Mouse (Mus musculus): ENCODE data around the gene Ccdc170. TPM values are rescaled to one million over a fixed set of nuclear protein-coding genes. Genes with fewer than 3 reads are reported as not detected.

The Ccdc170 gene
- polyA plus RNA-seq, 1 experiment from 2014 or later, result 0.05 TPM

DNA sequence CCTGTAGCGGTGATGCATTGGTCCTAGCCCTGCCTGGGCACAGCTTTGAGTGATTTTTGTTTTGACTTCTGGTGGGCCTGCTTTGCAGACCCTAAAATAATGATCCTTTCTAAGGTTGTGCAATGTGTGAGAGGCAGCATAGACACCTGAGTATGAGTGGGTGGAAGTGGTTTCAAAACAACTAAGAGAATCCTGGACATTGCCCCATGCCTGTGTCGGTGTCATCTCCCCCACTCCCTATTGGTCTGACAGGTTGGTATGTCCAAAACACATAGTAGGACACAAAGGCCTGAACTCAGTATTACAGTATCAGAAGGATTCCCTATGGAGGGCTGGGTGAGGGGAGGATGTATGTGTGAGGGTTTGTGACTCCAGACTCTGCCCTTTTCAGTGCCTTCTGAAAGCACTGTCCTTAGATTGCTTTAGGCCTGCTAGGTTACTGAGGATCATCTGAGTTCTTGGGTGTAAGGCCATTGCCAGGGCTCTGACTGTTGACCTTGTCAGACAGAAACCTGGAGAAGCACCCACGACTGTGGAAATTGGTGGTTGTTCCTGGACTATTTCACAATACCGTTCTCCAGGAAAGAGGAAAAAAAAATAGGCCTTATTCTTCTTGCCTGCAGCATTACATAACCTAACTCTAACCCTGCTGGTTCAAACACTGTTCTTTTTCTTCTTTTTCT is 122.4 kb downstream of the Ccdc170 start:
- Histone ChIP-seq H3K36me3 (no peaks in the 10 kb centered on the region), H3K4me1 (no peaks in the 10 kb centered on the region), H3K4me3 (no peak overlapping the region), H3K9ac (replicated peaks) (no peak overlapping the region), H3K9me3 (no peaks in the 10 kb centered on the region), H3K27me3 (no peaks in the 10 kb centered on the region), H3K27ac (replicated peaks) (no peak overlapping the region), H3K4me2 (replicated peaks) (no peak overlapping the region)
- no peak for ATAC-seq (ENCODE audit: low FRiP score, low read depth)
- 84% methylated on average over 4 of the region's 4 CpGs for WGBS

DNA sequence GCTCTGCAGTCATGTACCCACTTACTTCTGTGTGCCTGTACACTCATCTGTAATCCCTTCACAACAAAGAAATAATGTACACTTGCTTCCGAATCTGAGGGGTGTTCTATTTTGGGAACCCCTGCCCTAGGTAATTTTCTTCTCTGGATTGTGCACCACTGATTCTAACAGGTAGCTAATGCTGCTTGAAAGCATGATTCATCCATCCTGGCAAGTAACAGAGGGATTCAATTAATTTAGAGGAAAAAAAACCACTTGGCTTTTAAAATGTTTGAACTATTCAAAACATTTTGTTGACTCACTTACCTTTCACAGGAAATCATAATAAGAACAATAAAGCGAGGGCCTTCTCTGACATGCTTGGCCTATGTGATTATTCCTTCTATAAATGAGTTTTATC is 127.9 kb downstream of the Ccdc170 start:
- H3K9ac ChIP-seq (replicated peaks), result no peak overlapping the region
- no peaks in the 10 kb centered on the region for H3K36me3 ChIP-seq
- 87% methylated on average over 2 of the region's 2 CpGs for WGBS
- no peak for ATAC-seq (ENCODE audit: low FRiP score, low read depth)
- no peak overlapping the region for H3K4me2 ChIP-seq (replicated peaks)
- H3K9me3 ChIP-seq, result no peaks in the 10 kb centered on the region
- no peak overlapping the region for H3K27ac ChIP-seq (replicated peaks)
- no peaks in the 10 kb centered on the region for H3K4me1 ChIP-seq
- no peak overlapping the region for H3K4me3 ChIP-seq
- no peaks in the 10 kb centered on the region for H3K27me3 ChIP-seq

DNA sequence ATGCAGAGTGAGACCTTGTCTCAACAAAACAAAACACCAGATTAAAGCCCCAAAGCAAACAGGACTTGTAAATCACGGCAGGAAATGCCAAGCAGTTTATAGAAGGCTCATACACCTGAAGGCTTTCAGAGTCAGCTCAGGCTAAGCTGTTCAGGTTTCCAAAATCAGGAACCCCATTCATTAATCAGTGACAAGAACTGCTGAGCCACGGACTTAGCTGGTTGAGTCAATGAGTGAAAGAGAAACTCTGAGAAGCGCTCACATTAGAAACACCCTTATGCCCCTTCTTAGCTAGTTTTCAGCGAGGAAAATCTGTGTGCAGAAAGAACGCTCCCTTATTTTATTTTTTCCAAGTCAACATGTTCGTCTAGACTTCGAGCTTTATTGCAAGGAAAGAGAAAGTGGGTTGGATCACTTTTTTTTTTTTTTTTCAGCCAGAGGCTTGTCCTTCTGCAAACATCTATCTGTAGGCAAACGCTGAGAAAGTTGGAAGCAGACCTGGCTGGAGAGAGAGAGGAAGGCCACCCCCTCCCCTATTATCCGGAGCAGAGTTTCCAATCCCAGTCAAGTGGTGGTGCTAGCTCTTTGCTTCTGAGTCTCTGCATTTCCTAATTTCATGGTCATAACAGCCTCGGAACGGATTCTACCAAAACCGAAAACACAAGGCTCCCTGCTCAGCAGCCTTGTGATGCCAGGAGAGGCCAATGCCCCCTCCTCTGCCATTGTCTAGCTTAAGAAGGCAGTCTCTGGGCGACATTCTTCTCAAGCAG is 129.3 kb downstream of the Ccdc170 start, which contains the start of gene Esr1:
Esr1 (plus strand) TSS at position 208 of the 770 bp plus-strand sequence.
- H3K27ac ChIP-seq (replicated peaks), result no peak within 1 kb of the TSS
- H3K9me3 ChIP-seq, result no peaks in the 10 kb centered on the region
- ATAC-seq (ENCODE audit: low FRiP score, low read depth), result no peak
- no peaks in the 10 kb centered on the region for H3K27me3 ChIP-seq
- H3K36me3 ChIP-seq, result no peaks in the 10 kb centered on the region
- WGBS, result 49% methylated on average over 13 of the region's 13 CpGs
- H3K9ac ChIP-seq (replicated peaks), result no peak within 1 kb of the TSS
- H3K4me1 ChIP-seq, result no peaks in the 10 kb centered on the region
- H3K4me2 ChIP-seq (replicated peaks), result no peak within 1 kb of the TSS
- H3K4me3 ChIP-seq, result no peak within 1 kb of the TSS

Other genes with a start within 250 kb of the Ccdc170 start
- 67.9 and 79.2 TPM in 2 replicates for gene Akap12, start 216.1 kb upstream of the Ccdc170 start, polyA plus RNA-seq (2016; fragmentation: Nextera tagmentation; extraction: Ambion mirVana)
- 23.3 and 23.4 TPM in 2 replicates for gene Zbtb2, start 94.4 kb upstream of the Ccdc170 start, polyA plus RNA-seq (2016; fragmentation: Nextera tagmentation; extraction: Ambion mirVana)
- 49.0 and 53.7 TPM in 2 replicates for gene Rmnd1, start 50.1 kb upstream of the Ccdc170 start, polyA plus RNA-seq (2016; fragmentation: Nextera tagmentation; extraction: Ambion mirVana)
- gene Armt1, start 50.0 kb upstream of the Ccdc170 start, polyA plus RNA-seq (2016; fragmentation: Nextera tagmentation; extraction: Ambion mirVana), result 23.1 TPM in 2 replicates
- gene Esr1, start 129.1 kb downstream of the Ccdc170 start, polyA plus RNA-seq (2016; fragmentation: Nextera tagmentation; extraction: Ambion mirVana), result 0.13 TPM in 1 of 2 replicates, not detected in the other